Comparison of ENCODE assay signal across 9 mouse cellular contexts in the genomic region with DNA sequence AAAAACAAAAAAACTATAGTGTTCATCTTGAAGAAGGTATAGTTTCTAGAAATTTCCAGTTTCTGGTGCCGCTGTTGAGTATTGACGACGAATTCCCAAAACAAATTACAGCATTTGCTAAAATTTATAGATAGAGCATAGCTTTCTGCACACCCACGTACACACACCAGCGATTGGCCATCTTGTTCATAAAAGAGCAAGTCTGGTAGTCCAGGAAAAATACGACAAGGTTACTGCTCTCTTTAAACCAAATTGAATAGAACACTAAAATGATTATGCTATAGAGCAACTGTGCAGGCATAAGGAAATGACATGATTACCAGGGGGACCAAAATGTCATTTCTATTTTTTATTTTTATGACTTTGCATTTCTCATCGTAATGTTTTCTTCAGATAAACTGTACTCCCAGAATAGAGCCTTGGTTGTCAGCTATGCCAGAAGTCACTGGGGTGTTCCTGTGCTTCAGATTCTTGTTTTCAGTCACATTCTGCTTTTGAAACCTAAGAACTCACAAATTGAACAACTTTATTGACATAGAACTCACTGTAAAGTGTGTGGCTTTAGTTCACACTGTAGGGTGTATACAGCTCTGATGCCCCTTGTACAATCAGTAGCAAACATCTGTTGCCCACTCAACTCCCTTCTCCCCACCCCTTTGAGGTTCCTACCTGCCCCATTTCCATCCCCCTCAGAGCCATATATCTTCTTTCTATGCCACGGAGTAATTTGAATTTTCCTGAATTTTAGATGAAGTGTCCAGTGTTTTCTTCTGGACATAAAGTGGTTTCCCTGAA. TPM values are rescaled to one million over a fixed set of nuclear protein-coding genes. Genes with fewer than 3 reads are reported as not detected.
DNase-seq lines count a peak whose midpoint lies in the region; ATAC-seq and TF ChIP-seq lines count a peak whose summit lies in the region.
"Had no signal": no experiment of that assay in that cellular context is flagged by ENCODE, and none has a peak within 500 bp of the region (broad histone marks: within the 10 kb centered on the region; RNA-seq: fewer than 3 reads in every experiment).

No protein-coding gene starts in this region.

- peak; percentile 21 for DNase-seq in cerebellum, adult 9-10 months
- DNase-seq in cerebellum, adult 11-12 months, result no peak
- no peak for DNase-seq in lung, embryonic 14.5 days
- no peak for DNase-seq in lung, adult 2 months
- DNase-seq in induced T-regulatory cell, adult 2 months (ENCODE audit: low read depth), result peak; percentile 47
- no peak for DNase-seq in ovary, postnatal 36 days (ENCODE audit: low spot score)
- no peak for DNase-seq in cerebellum, postnatal 4 days (ENCODE audit: low spot score in 2 of 2)

- H3K27ac ChIP-seq in lung, embryonic 14.5 days (ENCODE audit: low read depth), result no peak overlapping the region
- no peak overlapping the region for H3K27ac ChIP-seq in midbrain, embryonic 15.5 days
- H3K27ac ChIP-seq: embryonic facial prominence, embryonic 12.5 days had no signal

- TF ChIP-seq CTCF in lung, embryonic 14.5 days (IDR thresholded peaks at IDR 0.05; ENCODE audit: low read depth), result no peak
- no peak for TF ChIP-seq CTCF in lung, adult 2 months (IDR thresholded peaks at IDR 0.05; ENCODE audit: insufficient read depth, low read length)

- 77% methylated on average over 8 of the region's 8 CpGs for WGBS in lung, embryonic 14.5 days
- 72% methylated on average over 8 of the region's 8 CpGs for WGBS in lung, adult 2 months
- WGBS in midbrain, embryonic 15.5 days, result 76% methylated on average over 8 of the region's 8 CpGs

- no peaks in the 10 kb centered on the region for H3K9me3 ChIP-seq in lung, embryonic 14.5 days (ENCODE audit: low read depth, low read length)
- no peaks in the 10 kb centered on the region for H3K9me3 ChIP-seq in midbrain, embryonic 15.5 days
- H3K9me3 ChIP-seq: embryonic facial prominence, embryonic 12.5 days had no signal

- peak overlapping the region; percentile 92 for H3K4me3 ChIP-seq in lung, embryonic 14.5 days (ENCODE audit: low read depth, low read length)
- H3K4me3 ChIP-seq in lung, adult 2 months (replicated peaks; ENCODE audit: extremely low read depth, low read depth, low read length), result no peak overlapping the region
- no peak overlapping the region for H3K4me3 ChIP-seq in midbrain, embryonic 15.5 days

- H3K36me3 ChIP-seq in lung, embryonic 14.5 days (ENCODE audit: insufficient read depth), result no peaks in the 10 kb centered on the region
- no peaks in the 10 kb centered on the region for H3K36me3 ChIP-seq in midbrain, embryonic 15.5 days (replicated peaks)
- H3K36me3 ChIP-seq: embryonic facial prominence, embryonic 12.5 days had no signal

- H3K27me3 ChIP-seq in lung, embryonic 14.5 days (ENCODE audit: insufficient read depth, low read length), result no peaks in the 10 kb centered on the region
- H3K27me3 ChIP-seq in midbrain, embryonic 15.5 days (replicated peaks), result no peaks in the 10 kb centered on the region
- H3K27me3 ChIP-seq: embryonic facial prominence, embryonic 12.5 days had no signal

- TF ChIP-seq POLR2A in lung, adult 2 months (IDR thresholded peaks at IDR 0.05; ENCODE audit: borderline replicate concordance, extremely low read depth, low read depth, low read length), result no peak

- ATAC-seq in lung, embryonic 14.5 days (ENCODE audit: insufficient read depth), result no peak
- no peak for ATAC-seq in midbrain, embryonic 15.5 days (replicated peaks)

- H3K4me1 ChIP-seq in lung, embryonic 14.5 days (ENCODE audit: insufficient read depth), result 0 out of 2 replicates have a peak, but pooled peaks cover 3% of the 10 kb centered on the region
- H3K4me1 ChIP-seq in lung, adult 2 months (ENCODE audit: control insufficient read depth, insufficient read depth, low read length), result peaks cover 6% of the 10 kb centered on the region
- H3K4me1 ChIP-seq in midbrain, embryonic 15.5 days, result peaks cover 12% of the 10 kb centered on the region

- H3K9ac ChIP-seq in lung, embryonic 14.5 days, result no peak overlapping the region
- no peak overlapping the region for H3K9ac ChIP-seq in midbrain, embryonic 15.5 days
- H3K9ac ChIP-seq: embryonic facial prominence, embryonic 12.5 days had no signal

- H3K4me2 ChIP-seq in lung, embryonic 14.5 days, result peak overlapping the region; percentile 77
- H3K4me2 ChIP-seq in midbrain, embryonic 15.5 days, result peak overlapping the region; percentile 58; the same call in 1 of the 2 replicates

RNA-seq across cellular contexts. Expression of a gene that starts 1.1 kb away (rescaled TPM):
- 35.9 and 36.4 TPM in 2 replicates for polyA plus RNA-seq in lung, embryonic 14.5 days (2014; fragmentation: Nextera tagmentation; extraction: Ambion mirVana)
- 8.8 and 12.3 TPM in 2 replicates for polyA plus RNA-seq in lung, adult 2 months (2012; rRNA removed)
- 25.3 and 27.1 TPM in 2 replicates for polyA plus RNA-seq in midbrain, embryonic 15.5 days (2015; fragmentation: Nextera tagmentation; extraction: Ambion mirVana)

Comparison
In these comparisons a context has a peak if more than half of its experiments do, and no peak if none do; other contexts are left out.
1. DNase-seq: peak in cerebellum, adult 9-10 months (single experiment) and induced T-regulatory cell, adult 2 months (single experiment); none in cerebellum, adult 11-12 months (single experiment), lung, embryonic 14.5 days (single experiment), lung, adult 2 months (single experiment), ovary, postnatal 36 days (single experiment) and cerebellum, postnatal 4 days (0 of 2).